Mouse (Mus musculus) forebrain, embryonic 14.5 days (tissue): ENCODE data around the gene Smpdl3a. TPM values are rescaled to one million over a fixed set of nuclear protein-coding genes. Genes with fewer than 3 reads are reported as not detected.

ENCODE experiments used
- ATAC-seq: fragments of 200-750 bp; cut with Nextera tagmentation; 2 replicates; pipeline ENCODE4 v1.8.0; 2017; ENCODE audit warnings: mild to moderate bottlenecking, moderate library complexity
- DNase-seq: peaks from one replicate; pipeline ENCODE4 v3.0.0-alpha.2; 2015; ENCODE audit warnings: low spot score
- H3K27ac ChIP-seq: fragments of 300-500 bp; sonication (generic); 2 replicates; pipeline ENCODE4 v1.5.1; 2014; ENCODE audit warnings: low read depth, mild to moderate bottlenecking, control low read depth, low read length, moderate library complexity
- H3K27me3 ChIP-seq: fragments of 300-500 bp; sonication (generic); replicated peaks from 2 replicates; pipeline ENCODE4 v1.6.1; 2014; ENCODE audit warnings: low read length, control low read depth, mixed read lengths; ENCODE audit not compliant: control insufficient read depth, insufficient read depth
- H3K36me3 ChIP-seq: fragments of 300-500 bp; sonication (generic); 2 replicates; pipeline ENCODE4 v1.6.1; 2014; ENCODE audit warnings: low read length, control low read depth; ENCODE audit not compliant: control insufficient read depth, insufficient read depth
- H3K4me1 ChIP-seq: fragments of 300-500 bp; sonication (generic); 2 replicates; pipeline ENCODE4 v1.6.1; 2014; ENCODE audit warnings: antibody characterized with exemption, low read length, control low read depth; ENCODE audit not compliant: control insufficient read depth, insufficient read depth
- H3K4me2 ChIP-seq: fragments of 300-500 bp; sonication (generic); 2 replicates; pipeline ENCODE4 v1.6.1; 2014; ENCODE audit warnings: mild to moderate bottlenecking, control low read depth, low read length
- H3K4me3 ChIP-seq: fragments of 300-500 bp; sonication (generic); 2 replicates; pipeline ENCODE4 v1.5.1; 2014; ENCODE audit warnings: low read depth, low read length, control low read depth
- H3K9ac ChIP-seq: fragments of 300-500 bp; sonication (generic); 2 replicates; pipeline ENCODE4 v1.6.1; 2014; ENCODE audit warnings: mild to moderate bottlenecking, low read length, control low read depth, moderate library complexity
- H3K9me3 ChIP-seq: fragments of 300-500 bp; sonication (generic); replicated peaks from 2 replicates; pipeline ENCODE4 v1.6.1; 2016; ENCODE audit warnings: low read length, control low read depth, mixed read lengths; ENCODE audit not compliant: control insufficient read depth
- WGBS: fragments of 180-500 bp; shearing (Covaris S2); extraction: QIAGEN DNeasy Blood & Tissue Kit; methylation state at CpG from one replicate; pipeline ENCODE4 v1.1.7; 2014; 5-methylcytosine and 5-hydroxymethylcytosine counted together
- polyA plus RNA-seq: library from polyadenylated mRNA; unstranded; fragments of >200 nt; fragmentation: Nextera tagmentation; extraction: Ambion mirVana; gene quantifications from 2 replicates; pipeline ENCODE4 v1.2.1, GENCODE M21; 2014

The Smpdl3a gene
- polyA plus RNA-seq, 1 experiment from 2014 or later = 19.9 TPM

GRCm38 (mm10) chr10:57784131-57784875 lies 9.8 kb upstream of the Smpdl3a start:
- H3K4me1 ChIP-seq = peaks cover 19% of the 10 kb centered on the region
- peak overlapping the region; percentile 58 for H3K4me2 ChIP-seq
- no peaks in the 10 kb centered on the region for H3K9me3 ChIP-seq
- H3K36me3 ChIP-seq = no peaks in the 10 kb centered on the region
- DNase-seq = peak; percentile 97
- ATAC-seq = peak; percentile 89
- 2% methylated on average over 7 of the region's 7 CpGs for WGBS
- peak overlapping the region; percentile 39 for H3K4me3 ChIP-seq
- peak overlapping the region; percentile 89 for H3K27ac ChIP-seq
- H3K27me3 ChIP-seq = no peaks in the 10 kb centered on the region
- H3K9ac ChIP-seq = peak overlapping the region; percentile 74

DNA sequence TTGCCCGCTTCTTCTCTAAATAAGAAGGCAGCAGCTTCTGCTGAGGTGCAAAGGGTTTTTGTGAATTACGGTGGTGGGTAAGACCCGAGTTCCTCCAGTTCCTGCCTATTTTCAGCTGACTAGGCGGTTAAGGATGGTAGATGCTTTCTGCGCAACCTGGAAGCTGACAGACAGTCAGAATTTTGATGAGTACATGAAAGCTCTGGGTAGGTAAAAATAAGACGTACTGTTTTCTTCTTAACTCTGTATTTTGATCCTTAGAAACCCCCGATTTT lies 9.3 kb upstream of the Smpdl3a start, which contains the start of gene Fabp7:
Fabp7 (plus strand) TSS at position 6 of the 275 bp plus-strand sequence.
- Histone ChIP-seq H3K27ac (peak within 1 kb of the TSS; percentile 89), H3K4me2 (peak within 1 kb of the TSS; percentile 58), H3K9ac (peak within 1 kb of the TSS; percentile 74), H3K4me1 (peaks cover 18% of the 10 kb centered on the region), H3K27me3 (no peaks in the 10 kb centered on the region), H3K4me3 (peak within 1 kb of the TSS; percentile 39), H3K36me3 (no peaks in the 10 kb centered on the region), H3K9me3 (no peaks in the 10 kb centered on the region)
- WGBS = 1% methylated on average over 7 of the region's 7 CpGs
- DNase-seq (no peak), ATAC-seq (no peak)

DNA sequence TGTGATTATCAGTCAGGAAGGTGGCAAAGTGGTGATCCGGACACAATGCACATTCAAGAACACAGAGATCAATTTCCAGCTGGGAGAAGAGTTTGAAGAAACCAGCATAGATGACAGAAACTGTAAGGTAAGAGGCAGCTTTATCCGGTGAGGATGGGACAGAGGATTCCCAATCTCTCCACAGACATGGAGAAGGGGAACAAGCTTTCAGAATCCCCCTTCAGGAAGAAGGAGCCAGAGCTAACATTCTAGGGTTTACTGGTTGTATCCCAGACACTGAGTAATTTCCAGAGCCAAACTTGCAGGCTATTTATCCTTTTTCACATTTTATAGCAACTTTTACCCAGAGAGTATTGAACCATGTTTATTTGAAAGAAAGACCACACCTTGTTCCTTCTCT lies 8.6 kb upstream of the Smpdl3a start:
- 23% methylated on average over 2 of the region's 2 CpGs for WGBS
- H3K4me2 ChIP-seq = peak overlapping the region; percentile 58
- peaks cover 16% of the 10 kb centered on the region for H3K4me1 ChIP-seq
- no peak for DNase-seq
- H3K4me3 ChIP-seq = peak overlapping the region; percentile 39
- peak overlapping the region; percentile 89 for H3K27ac ChIP-seq
- ATAC-seq = no peak
- H3K36me3 ChIP-seq = 0 out of 2 replicates have a peak, but pooled peaks cover 3% of the 10 kb centered on the region
- H3K9ac ChIP-seq = peak overlapping the region; percentile 74
- H3K27me3 ChIP-seq = no peaks in the 10 kb centered on the region
- no peaks in the 10 kb centered on the region for H3K9me3 ChIP-seq

GRCm38 (mm10) chr10:57792957-57793356 lies 1.2 kb upstream of the Smpdl3a start:
- WGBS = 100% methylated on average over 1 of the region's 1 CpGs
- no peaks in the 10 kb centered on the region; the same call in 1 of the 2 replicates for H3K4me1 ChIP-seq
- 0 out of 2 replicates have a peak, but pooled peaks cover 3% of the 10 kb centered on the region for H3K36me3 ChIP-seq
- no peak for DNase-seq
- no peak overlapping the region for H3K27ac ChIP-seq
- H3K4me3 ChIP-seq = no peak overlapping the region
- ATAC-seq = no peak
- peaks cover 14% of the 10 kb centered on the region for H3K9me3 ChIP-seq
- H3K9ac ChIP-seq = no peak overlapping the region
- no peak overlapping the region for H3K4me2 ChIP-seq
- H3K27me3 ChIP-seq = no peaks in the 10 kb centered on the region

- peak; percentile 41 for DNase-seq
- peak overlapping the region; percentile 79 for H3K9ac ChIP-seq
- H3K27ac ChIP-seq = peak overlapping the region; percentile 75
- no peaks in the 10 kb centered on the region; the same call in 1 of the 2 replicates for H3K4me1 ChIP-seq
- peaks cover 14% of the 10 kb centered on the region for H3K9me3 ChIP-seq
- peak overlapping the region; percentile 97 for H3K4me2 ChIP-seq
- ATAC-seq = peak; percentile 74
- H3K4me3 ChIP-seq = peak overlapping the region; percentile 53
- 0 out of 2 replicates have a peak, but pooled peaks cover 3% of the 10 kb centered on the region for H3K36me3 ChIP-seq
- H3K27me3 ChIP-seq = no peaks in the 10 kb centered on the region
- 2% methylated on average over 44 of the region's 44 CpGs for WGBS
Observed at GRCm38 (mm10) chr10:57794491-57795461, 641 bp downstream of the Smpdl3a start.

DNA sequence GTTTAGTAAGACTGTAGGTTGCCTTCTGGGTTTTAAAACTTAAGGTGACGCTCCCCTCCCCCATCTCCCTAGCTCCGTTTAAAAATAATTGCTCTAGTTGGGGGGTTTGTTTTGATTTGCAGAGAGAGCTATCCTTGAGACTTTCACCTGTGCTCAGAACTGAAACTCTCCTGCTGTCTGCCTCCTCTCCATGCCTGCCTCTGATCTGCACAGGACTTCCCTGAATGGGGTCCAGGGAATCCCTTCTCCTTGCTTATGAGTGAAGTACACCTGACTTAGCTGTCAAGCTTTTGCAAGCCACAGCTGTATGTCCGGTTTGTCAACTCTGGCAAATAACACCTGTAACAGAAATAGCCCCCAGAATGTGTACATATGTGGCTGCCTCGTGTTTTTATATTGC lies 1.4 kb downstream of the Smpdl3a start:
- Histone ChIP-seq H3K4me1 (no peaks in the 10 kb centered on the region; the same call in 1 of the 2 replicates), H3K4me2 (peak overlapping the region; percentile 97), H3K9ac (no peak overlapping the region), H3K9me3 (peaks cover 14% of the 10 kb centered on the region), H3K4me3 (peak overlapping the region; percentile 53), H3K27me3 (no peaks in the 10 kb centered on the region), H3K36me3 (no peaks in the 10 kb centered on the region), H3K27ac (no peak overlapping the region)
- 43% methylated on average over 4 of the region's 4 CpGs for WGBS
- ATAC-seq (no peak), DNase-seq (no peak)

DNA sequence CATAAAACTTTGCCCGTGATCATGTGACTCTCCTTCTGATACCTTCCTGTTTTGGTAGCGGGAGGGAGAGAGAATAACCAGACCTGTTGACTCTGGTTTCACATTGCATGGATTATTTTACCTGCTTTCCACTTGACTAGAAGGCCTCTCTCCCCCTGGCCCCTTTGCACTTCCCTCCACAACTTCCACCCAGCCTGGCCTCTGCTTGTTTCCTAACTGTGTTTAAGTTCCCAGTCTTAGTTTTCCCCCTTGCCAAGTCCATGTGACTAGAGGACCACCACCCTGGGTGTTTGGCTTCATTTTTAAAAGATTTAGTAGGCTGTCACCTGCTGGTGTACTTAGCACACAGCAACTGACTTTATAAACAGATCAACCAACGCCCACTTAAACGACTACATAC lies 1.9 kb downstream of the Smpdl3a start:
- H3K4me3 ChIP-seq = no peak overlapping the region
- H3K27me3 ChIP-seq = no peaks in the 10 kb centered on the region
- H3K9me3 ChIP-seq = peaks cover 14% of the 10 kb centered on the region
- no peak overlapping the region for H3K27ac ChIP-seq
- no peak overlapping the region for H3K4me2 ChIP-seq
- peak; percentile 57 for ATAC-seq
- H3K36me3 ChIP-seq = no peaks in the 10 kb centered on the region
- WGBS = 54% methylated on average over 4 of the region's 4 CpGs
- no peaks in the 10 kb centered on the region; the same call in 1 of the 2 replicates for H3K4me1 ChIP-seq
- peak; percentile 76 for DNase-seq
- H3K9ac ChIP-seq = no peak overlapping the region

GRCm38 (mm10) chr10:57799486-57799885 lies 5.4 kb downstream of the Smpdl3a start:
- H3K4me2 ChIP-seq = no peak overlapping the region
- H3K4me3 ChIP-seq = no peak overlapping the region
- DNase-seq (no peak), ATAC-seq (no peak)
- H3K4me1 ChIP-seq = no peaks in the 10 kb centered on the region; the same call in 1 of the 2 replicates
- no peaks in the 10 kb centered on the region for H3K27me3 ChIP-seq
- H3K9me3 ChIP-seq = no peaks in the 10 kb centered on the region
- no peak overlapping the region for H3K27ac ChIP-seq
- WGBS = 99% methylated on average over 1 of the region's 1 CpGs
- H3K36me3 ChIP-seq = no peaks in the 10 kb centered on the region
- H3K9ac ChIP-seq = no peak overlapping the region
